Mouse (Mus musculus): ENCODE results near the gene Pptc7.

GRCm38 (mm10) chr5:122265187-122265586 is 19.0 kb upstream of the Pptc7 start:
- TF ChIP-seq CTCF (IDR thresholded peaks at IDR 0.05; ENCODE audit: low read depth, low read length) = peak; percentile 42
- no peak for TF ChIP-seq EP300 (IDR thresholded peaks at IDR 0.05; ENCODE audit: insufficient read depth, low read depth, low read length)
- no peak for TF ChIP-seq POLR2A (IDR thresholded peaks at IDR 0.05; ENCODE audit: insufficient read depth, low read length)

All from ES-Bruce4 (cell line).